Mouse (Mus musculus) kidney, embryonic 16.5 days (tissue): ENCODE data around the gene Zfp804a. TPM values are rescaled to one million over a fixed set of nuclear protein-coding genes. Genes with fewer than 3 reads are reported as not detected.
A peak's percentile ranks its signal among the peaks of the same experiment; 100 is the strongest.

Experiments used
- ATAC-seq: fragments of 200-750 bp; cut with Nextera tagmentation; 2 replicates; pipeline ENCODE4 v1.8.0; 2017; ENCODE audit warnings: moderate TSS enrichment; ENCODE audit not compliant: low FRiP score, low TSS enrichment
- H3K27ac ChIP-seq: fragments of 300-500 bp; sonication (generic); 2 replicates; pipeline ENCODE4 v1.5.1; 2014; ENCODE audit warnings: low read length
- H3K27me3 ChIP-seq: fragments of 300-500 bp; sonication (generic); 2 replicates; pipeline ENCODE4 v1.6.1; 2014; ENCODE audit warnings: low read length, control low read depth, mixed read lengths; ENCODE audit not compliant: insufficient read depth
- H3K36me3 ChIP-seq: fragments of 300-500 bp; sonication (generic); 2 replicates; pipeline ENCODE4 v1.6.1; 2014; ENCODE audit warnings: low read length, control low read depth, mixed read lengths; ENCODE audit not compliant: insufficient read depth
- H3K4me1 ChIP-seq: fragments of 300-500 bp; sonication (generic); 2 replicates; pipeline ENCODE4 v1.6.1; 2014; ENCODE audit warnings: low read length, control low read depth, mixed read lengths; ENCODE audit not compliant: insufficient read depth
- H3K4me2 ChIP-seq: fragments of 300-500 bp; sonication (generic); replicated peaks from 2 replicates; pipeline ENCODE4 v1.6.1; 2014; ENCODE audit warnings: low read depth, low read length
- H3K4me3 ChIP-seq: fragments of 300-500 bp; sonication (generic); 2 replicates; pipeline ENCODE4 v1.5.1; 2014; ENCODE audit warnings: mild to moderate bottlenecking, low read length
- H3K9ac ChIP-seq: fragments of 300-500 bp; sonication (generic); replicated peaks from 2 replicates; pipeline ENCODE4 v1.6.1; 2014; ENCODE audit warnings: low read length
- H3K9me3 ChIP-seq: fragments of 300-500 bp; sonication (generic); 2 replicates; pipeline ENCODE4 v1.6.1; 2016; ENCODE audit warnings: low read length, control low read depth
- WGBS: fragments of 180-500 bp; shearing (Covaris S2); extraction: QIAGEN DNeasy Blood & Tissue Kit; methylation state at CpG from one replicate; pipeline ENCODE4 v1.1.7; 2014; 5-methylcytosine and 5-hydroxymethylcytosine counted together
- polyA plus RNA-seq: library from polyadenylated mRNA; unstranded; fragments of >200 nt; fragmentation: Nextera tagmentation; extraction: Ambion mirVana; gene quantifications from 2 replicates; pipeline ENCODE4 v1.2.1, GENCODE M21; 2015

The Zfp804a gene
- 0.20 and 0.21 TPM in 2 replicates for polyA plus RNA-seq

DNA sequence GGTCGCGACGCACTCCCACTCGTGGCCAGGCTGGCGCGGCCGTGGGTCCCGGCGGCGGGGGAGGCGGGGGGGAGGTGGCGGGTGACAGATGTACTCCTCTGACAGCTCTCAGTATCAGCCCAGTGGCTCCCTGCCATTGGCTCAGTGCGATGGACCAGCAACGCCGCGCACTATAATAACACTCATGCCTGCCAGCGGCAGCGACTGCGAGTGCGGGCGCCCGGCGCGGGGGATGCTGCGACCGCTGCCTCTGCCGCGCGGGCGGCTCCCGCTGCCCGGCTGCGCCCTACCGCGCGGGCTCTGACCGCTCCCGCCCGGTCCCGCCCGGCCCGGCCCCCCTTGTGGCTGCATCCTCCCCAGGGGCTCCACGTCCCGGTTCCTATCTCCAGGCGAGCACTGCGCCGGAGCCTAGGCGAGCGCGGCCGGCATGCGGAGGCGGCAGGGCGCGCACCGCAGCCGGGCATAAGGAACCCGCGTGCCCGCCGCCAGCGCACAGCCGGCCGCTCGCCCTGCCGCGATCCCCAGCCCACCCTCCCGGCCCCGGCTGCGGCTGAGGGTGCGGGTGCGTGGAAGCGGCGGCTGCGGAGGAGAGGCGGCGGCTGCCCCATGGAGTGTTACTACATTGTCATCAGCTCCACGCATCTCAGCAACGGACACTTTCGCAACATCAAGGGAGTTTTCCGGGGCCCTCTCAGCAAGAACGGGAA is at the start of gene Zfp804a:
TSS of gene Zfp804a (plus strand) at position 38 of the 707 bp plus-strand sequence.
- H3K4me3 ChIP-seq = peak within 1 kb of the TSS; percentile 70
- H3K36me3 ChIP-seq = no peaks in the 10 kb centered on the region
- H3K4me1 ChIP-seq = peaks cover 4% of the 10 kb centered on the region; the same call in 1 of the 2 replicates
- peak within 1 kb of the TSS; percentile 57 for H3K9ac ChIP-seq
- WGBS = under 1% methylated on average over 50 of the region's 82 CpGs
- H3K27ac ChIP-seq = no peak within 1 kb of the TSS
- no peaks in the 10 kb centered on the region for H3K9me3 ChIP-seq
- H3K27me3 ChIP-seq = peaks cover 38% of the 10 kb centered on the region
- peak within 1 kb of the TSS; percentile 97 for H3K4me2 ChIP-seq
- peak; percentile 95 for ATAC-seq

- ATAC-seq = no peak
- Histone ChIP-seq H3K4me3 (no peak overlapping the region), H3K9me3 (no peaks in the 10 kb centered on the region), H3K4me2 (no peak overlapping the region), H3K9ac (no peak overlapping the region), H3K36me3 (no peaks in the 10 kb centered on the region), H3K27me3 (peaks cover 38% of the 10 kb centered on the region), H3K27ac (no peak overlapping the region), H3K4me1 (peaks cover 4% of the 10 kb centered on the region; the same call in 1 of the 2 replicates)
- 73% methylated on average over 4 of the region's 4 CpGs for WGBS
Observed at GRCm38 (mm10) chr2:82051635-82052034, 1.4 kb upstream of the Zfp804a start.

DNA sequence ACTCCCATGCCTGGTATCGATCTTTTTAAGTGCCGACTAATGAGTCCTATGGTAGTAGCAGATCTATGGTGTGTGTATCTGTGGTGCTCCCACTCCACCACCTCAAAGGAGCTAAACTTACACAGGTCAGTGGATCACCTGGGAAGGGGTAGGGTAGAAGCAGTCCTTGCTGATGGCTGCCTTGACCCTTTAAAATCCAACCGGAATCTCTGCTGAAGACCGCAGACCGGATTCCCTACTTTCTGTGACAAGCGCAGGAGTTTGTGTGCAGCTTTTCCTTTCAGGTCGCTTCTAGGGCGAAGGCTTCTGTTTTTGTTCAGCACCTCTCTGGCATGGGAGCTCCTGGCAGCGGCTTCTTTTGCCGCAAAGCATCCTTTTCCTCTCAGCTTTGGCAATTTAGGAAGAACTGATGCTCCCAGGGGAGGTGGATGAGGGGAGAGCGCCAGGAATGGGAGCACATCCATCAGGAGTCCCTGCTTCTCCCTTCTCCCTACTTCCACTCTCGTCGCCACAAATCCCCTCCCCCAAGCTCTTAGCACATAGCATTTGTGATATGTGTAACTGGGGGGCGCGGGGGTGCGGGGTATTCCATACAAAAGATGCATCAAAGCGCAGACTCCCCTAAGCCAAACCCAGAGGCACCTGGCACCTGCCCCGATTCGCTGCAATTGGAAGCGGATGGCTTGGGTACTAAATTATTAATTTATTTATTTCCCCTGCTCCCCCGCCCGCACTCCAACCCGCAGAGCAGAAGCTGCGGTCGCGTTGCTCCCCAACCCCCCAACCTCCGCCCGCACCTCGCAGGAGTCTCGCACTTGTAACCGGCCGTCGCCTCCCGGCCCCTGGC is 461 bp upstream of the Zfp804a start:
- Histone ChIP-seq H3K9ac (peak overlapping the region; percentile 57; the same call in 1 of the 2 replicates), H3K9me3 (no peaks in the 10 kb centered on the region), H3K4me3 (peak overlapping the region; percentile 70), H3K27me3 (peaks cover 38% of the 10 kb centered on the region), H3K27ac (no peak overlapping the region), H3K4me1 (peaks cover 4% of the 10 kb centered on the region; the same call in 1 of the 2 replicates), H3K4me2 (peak overlapping the region; percentile 97), H3K36me3 (no peaks in the 10 kb centered on the region)
- peak; percentile 7 for ATAC-seq
- WGBS = 3% methylated on average over 31 of the region's 34 CpGs

GRCm38 (mm10) chr2:82054446-82054845 is 1.4 kb downstream of the Zfp804a start:
- H3K27ac ChIP-seq = no peak overlapping the region
- H3K4me3 ChIP-seq = peak overlapping the region; percentile 70
- H3K36me3 ChIP-seq = no peaks in the 10 kb centered on the region
- H3K4me2 ChIP-seq = peak overlapping the region; percentile 97
- peaks cover 38% of the 10 kb centered on the region for H3K27me3 ChIP-seq
- H3K9me3 ChIP-seq = no peaks in the 10 kb centered on the region
- peaks cover 4% of the 10 kb centered on the region; the same call in 1 of the 2 replicates for H3K4me1 ChIP-seq
- no peak for ATAC-seq
- 63% methylated on average over 4 of the region's 4 CpGs for WGBS
- no peak overlapping the region for H3K9ac ChIP-seq

DNA sequence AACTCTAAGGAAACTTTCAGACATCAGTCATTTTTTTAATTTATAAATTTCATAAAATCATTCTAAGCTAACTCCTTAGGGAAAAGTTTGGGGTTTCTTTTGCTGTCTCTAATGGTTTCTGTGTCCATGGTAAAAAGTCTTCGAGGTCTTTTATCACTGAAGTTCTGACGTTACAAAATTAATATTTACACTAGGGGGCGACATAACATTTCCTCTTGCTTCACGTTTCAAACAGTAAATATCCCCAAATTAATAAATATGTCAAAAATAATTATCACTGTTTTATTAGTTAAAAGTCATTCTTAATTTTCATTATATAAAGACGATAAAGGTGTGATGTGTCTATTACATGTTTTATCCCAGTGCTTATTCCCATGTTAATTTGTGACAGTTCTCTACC is 11.6 kb downstream of the Zfp804a start:
- no peak overlapping the region for H3K9ac ChIP-seq
- no peak overlapping the region for H3K4me2 ChIP-seq
- no peaks in the 10 kb centered on the region for H3K4me1 ChIP-seq
- no peak overlapping the region for H3K4me3 ChIP-seq
- no peaks in the 10 kb centered on the region for H3K27me3 ChIP-seq
- H3K36me3 ChIP-seq = no peaks in the 10 kb centered on the region
- no peaks in the 10 kb centered on the region for H3K9me3 ChIP-seq
- no peak for ATAC-seq
- no peak overlapping the region for H3K27ac ChIP-seq
- WGBS = 31% methylated on average over 5 of the region's 5 CpGs

GRCm38 (mm10) chr2:82067912-82068311 is 14.9 kb downstream of the Zfp804a start:
- 97% methylated on average over 1 of the region's 1 CpGs for WGBS
- H3K9me3 ChIP-seq = no peaks in the 10 kb centered on the region
- no peaks in the 10 kb centered on the region for H3K27me3 ChIP-seq
- no peak overlapping the region for H3K4me2 ChIP-seq
- H3K9ac ChIP-seq = no peak overlapping the region
- H3K4me1 ChIP-seq = no peaks in the 10 kb centered on the region
- H3K27ac ChIP-seq = no peak overlapping the region
- H3K4me3 ChIP-seq = no peak overlapping the region
- ATAC-seq = no peak
- H3K36me3 ChIP-seq = no peaks in the 10 kb centered on the region

DNA sequence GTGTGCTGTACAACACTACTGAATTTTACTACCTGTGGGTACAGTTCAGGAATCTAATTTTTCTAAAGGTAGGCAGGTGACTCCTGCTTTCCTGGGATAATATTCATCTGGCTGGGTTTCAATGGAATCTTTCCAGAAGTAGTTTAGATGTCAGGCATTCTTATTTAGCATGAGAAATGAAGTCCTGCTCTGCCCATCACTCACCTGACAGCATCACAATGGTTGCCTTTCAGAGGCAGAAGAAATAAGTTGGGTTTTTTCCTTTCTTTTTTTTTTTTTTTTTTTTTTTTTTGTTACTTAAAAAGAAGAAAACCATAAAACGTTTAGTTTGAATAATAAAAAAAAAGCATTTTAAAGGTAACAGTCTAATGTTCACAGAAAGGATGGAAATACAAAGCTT is 16.1 kb downstream of the Zfp804a start:
- Histone ChIP-seq H3K27me3 (no peaks in the 10 kb centered on the region), H3K27ac (no peak overlapping the region), H3K36me3 (no peaks in the 10 kb centered on the region), H3K4me3 (no peak overlapping the region), H3K4me2 (no peak overlapping the region), H3K9me3 (no peaks in the 10 kb centered on the region), H3K4me1 (no peaks in the 10 kb centered on the region), H3K9ac (no peak overlapping the region)
- no peak for ATAC-seq
- 66% methylated on average over 1 of the region's 1 CpGs for WGBS

- WGBS = 75% methylated on average over 3 of the region's 3 CpGs
- Histone ChIP-seq H3K27me3 (no peaks in the 10 kb centered on the region), H3K9ac (no peak overlapping the region), H3K4me1 (no peaks in the 10 kb centered on the region), H3K27ac (no peak overlapping the region), H3K36me3 (no peaks in the 10 kb centered on the region), H3K4me2 (no peak overlapping the region), H3K9me3 (no peaks in the 10 kb centered on the region), H3K4me3 (no peak overlapping the region)
- ATAC-seq = peak; percentile 61; the same call in 1 of the 2 replicates
Observed at GRCm38 (mm10) chr2:82076883-82077282, 23.9 kb downstream of the Zfp804a start.

DNA sequence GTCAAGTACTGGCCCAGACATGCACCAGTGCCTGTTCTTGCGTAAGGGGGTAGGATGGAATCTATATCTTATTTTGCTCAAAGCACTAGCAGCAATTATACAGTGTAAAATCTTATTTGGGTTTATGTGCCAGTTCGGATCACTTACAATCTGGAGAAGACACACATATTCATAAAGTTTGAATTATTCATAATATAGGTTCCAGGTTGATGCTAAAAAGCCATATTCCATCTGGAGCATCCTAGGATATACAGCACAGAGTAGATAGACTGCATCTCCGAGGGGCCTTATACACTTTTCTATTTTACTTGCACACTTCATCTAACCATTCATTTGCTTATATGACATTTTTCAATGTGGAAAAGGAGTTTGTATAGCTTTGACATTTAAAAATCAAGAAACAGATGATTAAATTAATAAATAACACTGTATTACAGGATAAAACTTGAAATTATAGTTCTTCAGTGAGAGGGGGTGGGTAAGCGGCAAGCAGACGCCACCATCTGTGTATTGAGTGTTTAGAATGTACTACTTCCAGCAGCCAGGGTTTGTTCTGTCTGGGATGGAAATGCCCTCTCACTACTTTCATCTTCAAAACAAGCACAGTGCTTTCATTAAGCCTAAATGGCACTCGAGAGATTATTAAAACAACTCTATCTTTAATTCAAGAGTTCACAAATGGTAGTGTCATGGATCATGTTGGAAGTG is 25.4 kb downstream of the Zfp804a start:
- H3K4me1 ChIP-seq = no peaks in the 10 kb centered on the region
- no peaks in the 10 kb centered on the region for H3K36me3 ChIP-seq
- no peaks in the 10 kb centered on the region for H3K9me3 ChIP-seq
- no peak overlapping the region for H3K4me2 ChIP-seq
- no peak for ATAC-seq
- no peak overlapping the region for H3K9ac ChIP-seq
- H3K4me3 ChIP-seq = no peak overlapping the region
- H3K27me3 ChIP-seq = no peaks in the 10 kb centered on the region
- H3K27ac ChIP-seq = no peak overlapping the region
- WGBS = 78% methylated on average over 6 of the region's 6 CpGs
